Mouse (Mus musculus): ENCODE measurements around the gene Tbc1d12. TPM values are rescaled to one million over a fixed set of nuclear protein-coding genes. Genes with fewer than 3 reads are reported as not detected.
A peak's percentile ranks its signal among the peaks of the same experiment; 100 is the strongest.

The Tbc1d12 gene
- polyA plus RNA-seq (2015; fragmentation: Nextera tagmentation; extraction: Ambion mirVana) = 1.6 and 1.8 TPM in 2 replicates

GRCm38 (mm10) chr19:38836438-38837170, at the start of gene Tbc1d12:
TSS of gene Tbc1d12 (plus strand) at chr19:38836579.
- Histone ChIP-seq H3K27me3 (ENCODE audit: control insufficient read depth, insufficient read depth, low read length) (no peaks in the 10 kb centered on the region), H3K36me3 (ENCODE audit: control insufficient read depth, insufficient read depth, low read length) (no peaks in the 10 kb centered on the region)
- WGBS = under 1% methylated on average over 91 of the region's 101 CpGs

GRCm38 (mm10) chr19:38787756-38788155, 48.6 kb upstream of the Tbc1d12 start:
- WGBS = 87% methylated on average over 6 of the region's 6 CpGs
- peaks cover 15% of the 10 kb centered on the region for H3K36me3 ChIP-seq (ENCODE audit: control insufficient read depth, insufficient read depth, low read length)
- H3K4me3 ChIP-seq (replicated peaks; ENCODE audit: low read length) = no peak overlapping the region
- H3K4me2 ChIP-seq (ENCODE audit: low read depth, low read length) = no peak overlapping the region
- no peak overlapping the region for H3K9ac ChIP-seq (ENCODE audit: low read length)
- no peaks in the 10 kb centered on the region for H3K9me3 ChIP-seq (replicated peaks; ENCODE audit: control insufficient read depth, low read length)
- no peak overlapping the region for H3K27ac ChIP-seq (ENCODE audit: low read length)
- H3K4me1 ChIP-seq (ENCODE audit: control insufficient read depth, insufficient read depth, low read length) = no peaks in the 10 kb centered on the region
- ATAC-seq (ENCODE audit: insufficient read depth, low FRiP score) = no peak
- H3K27me3 ChIP-seq (ENCODE audit: control insufficient read depth, insufficient read depth, low read length) = no peaks in the 10 kb centered on the region

More at GRCm38 (mm10) chr19:38836438-38837170, at the start of gene Tbc1d12:
- Histone ChIP-seq H3K4me1 (ENCODE audit: control insufficient read depth, insufficient read depth, low read length) (no peaks in the 10 kb centered on the region; the same call in 1 of the 2 replicates), H3K4me2 (ENCODE audit: low read depth, low read length) (peak within 1 kb of the TSS; percentile 71), H3K9me3 (replicated peaks; ENCODE audit: control insufficient read depth, low read length) (no peaks in the 10 kb centered on the region), H3K9ac (ENCODE audit: low read length) (peak within 1 kb of the TSS; percentile 92), H3K27ac (ENCODE audit: low read length) (peak within 1 kb of the TSS; percentile 89), H3K4me3 (replicated peaks; ENCODE audit: low read length) (peak within 1 kb of the TSS; percentile 72)
- ATAC-seq (ENCODE audit: insufficient read depth, low FRiP score) = peak; percentile 94

GRCm38 (mm10) chr19:38793563-38794045, 42.8 kb upstream of the Tbc1d12 start:
- Histone ChIP-seq H3K27me3 (ENCODE audit: control insufficient read depth, insufficient read depth, low read length) (no peaks in the 10 kb centered on the region), H3K4me3 (replicated peaks; ENCODE audit: low read length) (no peak overlapping the region), H3K9ac (ENCODE audit: low read length) (no peak overlapping the region), H3K4me2 (ENCODE audit: low read depth, low read length) (no peak overlapping the region), H3K27ac (ENCODE audit: low read length) (no peak overlapping the region), H3K36me3 (ENCODE audit: control insufficient read depth, insufficient read depth, low read length) (peaks cover 24% of the 10 kb centered on the region), H3K4me1 (ENCODE audit: control insufficient read depth, insufficient read depth, low read length) (no peaks in the 10 kb centered on the region), H3K9me3 (replicated peaks; ENCODE audit: control insufficient read depth, low read length) (no peaks in the 10 kb centered on the region)
- ATAC-seq (ENCODE audit: insufficient read depth, low FRiP score) = no peak
- WGBS = 94% methylated on average over 7 of the region's 7 CpGs

DNA sequence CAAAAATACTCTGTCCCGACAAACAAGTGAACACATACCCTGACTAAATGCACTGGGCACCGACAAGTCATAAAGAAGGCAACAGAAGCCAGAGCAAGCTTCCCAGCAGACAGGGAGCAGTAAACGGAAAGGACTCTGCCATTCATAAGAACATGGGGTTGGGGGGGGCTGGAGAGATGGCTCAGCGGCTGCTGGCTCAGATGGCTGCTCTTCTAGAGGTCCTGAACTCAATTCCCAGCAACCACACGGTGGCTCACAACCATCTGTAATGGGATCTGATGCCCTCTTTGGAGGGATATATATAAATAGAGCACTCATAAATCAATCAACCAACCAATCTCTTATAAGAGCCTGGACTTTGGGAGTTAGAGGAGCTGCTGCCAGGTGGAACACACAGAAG, 39.8 kb upstream of the Tbc1d12 start:
- Histone ChIP-seq H3K9ac (ENCODE audit: low read length) (no peak overlapping the region), H3K4me2 (ENCODE audit: low read depth, low read length) (no peak overlapping the region), H3K4me3 (replicated peaks; ENCODE audit: low read length) (no peak overlapping the region), H3K36me3 (ENCODE audit: control insufficient read depth, insufficient read depth, low read length) (peaks cover 17% of the 10 kb centered on the region), H3K27ac (ENCODE audit: low read length) (no peak overlapping the region), H3K27me3 (ENCODE audit: control insufficient read depth, insufficient read depth, low read length) (no peaks in the 10 kb centered on the region), H3K9me3 (replicated peaks; ENCODE audit: control insufficient read depth, low read length) (no peaks in the 10 kb centered on the region), H3K4me1 (ENCODE audit: control insufficient read depth, insufficient read depth, low read length) (no peaks in the 10 kb centered on the region)
- 74% methylated on average over 5 of the region's 5 CpGs for WGBS
- no peak for ATAC-seq (ENCODE audit: insufficient read depth, low FRiP score)

DNA sequence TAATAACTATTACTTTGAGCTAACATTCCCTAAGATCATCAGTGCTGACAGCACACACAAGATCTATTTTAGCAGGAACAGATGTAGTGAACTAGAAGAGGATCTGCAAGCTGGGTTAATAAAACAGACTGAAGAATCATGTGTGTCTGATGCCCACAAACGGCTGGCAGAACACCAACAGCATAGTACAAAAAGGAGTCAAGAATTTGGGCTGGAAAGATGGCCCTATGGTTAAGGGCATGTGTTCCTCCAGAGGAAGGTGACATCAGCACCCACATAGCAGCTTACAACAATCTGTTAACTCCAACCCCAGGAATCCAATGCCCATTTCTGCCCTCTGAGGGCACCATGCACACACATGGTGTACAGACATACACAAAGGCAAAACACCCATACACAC, 38.1 kb upstream of the Tbc1d12 start:
- ATAC-seq (ENCODE audit: insufficient read depth, low FRiP score) = no peak
- Histone ChIP-seq H3K36me3 (ENCODE audit: control insufficient read depth, insufficient read depth, low read length) (peaks cover 20% of the 10 kb centered on the region; the same call in 1 of the 2 replicates), H3K4me2 (ENCODE audit: low read depth, low read length) (no peak overlapping the region), H3K27me3 (ENCODE audit: control insufficient read depth, insufficient read depth, low read length) (no peaks in the 10 kb centered on the region), H3K9ac (ENCODE audit: low read length) (no peak overlapping the region), H3K9me3 (replicated peaks; ENCODE audit: control insufficient read depth, low read length) (no peaks in the 10 kb centered on the region), H3K4me3 (replicated peaks; ENCODE audit: low read length) (no peak overlapping the region), H3K27ac (ENCODE audit: low read length) (no peak overlapping the region), H3K4me1 (ENCODE audit: control insufficient read depth, insufficient read depth, low read length) (no peaks in the 10 kb centered on the region)
- WGBS = 88% methylated on average over 1 of the region's 1 CpGs

DNA sequence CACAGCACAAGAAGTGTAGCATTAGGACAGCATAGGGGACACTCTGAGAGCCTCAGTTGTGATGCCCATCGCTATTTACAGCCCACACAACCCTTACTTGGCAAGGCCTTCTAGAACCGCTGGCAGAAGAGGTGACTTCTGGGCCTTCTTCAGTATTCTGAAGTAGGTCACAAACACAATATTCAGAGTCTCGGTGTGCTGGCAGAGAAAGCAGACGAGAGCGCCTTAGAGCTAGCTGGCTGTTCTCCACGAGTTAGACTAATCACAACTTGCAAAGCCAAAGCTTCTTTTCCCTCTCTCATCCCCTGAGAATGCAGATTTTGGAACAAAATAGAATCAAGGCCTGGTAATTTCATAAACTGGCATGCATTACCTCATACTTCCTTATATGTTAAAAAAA, 37.6 kb upstream of the Tbc1d12 start:
- peaks cover 20% of the 10 kb centered on the region; the same call in 1 of the 2 replicates for H3K36me3 ChIP-seq (ENCODE audit: control insufficient read depth, insufficient read depth, low read length)
- H3K27ac ChIP-seq (ENCODE audit: low read length) = no peak overlapping the region
- H3K4me3 ChIP-seq (replicated peaks; ENCODE audit: low read length) = no peak overlapping the region
- H3K4me2 ChIP-seq (ENCODE audit: low read depth, low read length) = no peak overlapping the region
- ATAC-seq (ENCODE audit: insufficient read depth, low FRiP score) = no peak
- no peaks in the 10 kb centered on the region for H3K9me3 ChIP-seq (replicated peaks; ENCODE audit: control insufficient read depth, low read length)
- 86% methylated on average over 6 of the region's 6 CpGs for WGBS
- H3K9ac ChIP-seq (ENCODE audit: low read length) = no peak overlapping the region
- H3K4me1 ChIP-seq (ENCODE audit: control insufficient read depth, insufficient read depth, low read length) = no peaks in the 10 kb centered on the region
- no peaks in the 10 kb centered on the region for H3K27me3 ChIP-seq (ENCODE audit: control insufficient read depth, insufficient read depth, low read length)

DNA sequence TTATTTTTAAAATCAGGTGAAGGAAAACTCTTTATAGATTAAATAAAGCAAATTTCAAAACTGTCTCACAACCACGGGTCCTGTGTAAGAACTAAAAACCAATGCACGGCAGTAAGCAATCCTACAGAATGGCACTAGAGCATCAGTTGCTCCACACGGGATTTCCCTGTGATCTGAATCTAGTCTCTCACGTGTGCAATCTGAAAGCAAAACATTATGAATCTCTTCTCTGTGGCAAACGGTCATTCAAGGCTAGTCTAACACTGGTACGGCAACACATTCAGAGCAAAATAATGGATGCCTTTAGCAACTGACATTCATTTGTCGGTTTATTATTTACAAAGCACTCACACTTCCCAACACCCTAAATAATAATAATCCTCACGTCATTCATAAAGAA, 18.2 kb upstream of the Tbc1d12 start:
- peaks cover 7% of the 10 kb centered on the region; the same call in 1 of the 2 replicates for H3K36me3 ChIP-seq (ENCODE audit: control insufficient read depth, insufficient read depth, low read length)
- peak overlapping the region; percentile 73 for H3K4me3 ChIP-seq (replicated peaks; ENCODE audit: low read length)
- WGBS = 29% methylated on average over 8 of the region's 8 CpGs
- peak overlapping the region; percentile 66 for H3K4me2 ChIP-seq (ENCODE audit: low read depth, low read length)
- no peaks in the 10 kb centered on the region for H3K9me3 ChIP-seq (replicated peaks; ENCODE audit: control insufficient read depth, low read length)
- H3K9ac ChIP-seq (ENCODE audit: low read length) = peak overlapping the region; percentile 81
- no peak overlapping the region for H3K27ac ChIP-seq (ENCODE audit: low read length)
- no peaks in the 10 kb centered on the region for H3K27me3 ChIP-seq (ENCODE audit: control insufficient read depth, insufficient read depth, low read length)
- no peak for ATAC-seq (ENCODE audit: insufficient read depth, low FRiP score)
- peaks cover 8% of the 10 kb centered on the region for H3K4me1 ChIP-seq (ENCODE audit: control insufficient read depth, insufficient read depth, low read length)

GRCm38 (mm10) chr19:38818766-38819426, 17.5 kb upstream of the Tbc1d12 start, which contains the start of gene Noc3l:
TSS of gene Noc3l (minus strand) at chr19:38819237.
- Histone ChIP-seq H3K4me2 (ENCODE audit: low read depth, low read length) (peak within 1 kb of the TSS; percentile 66), H3K27me3 (ENCODE audit: control insufficient read depth, insufficient read depth, low read length) (no peaks in the 10 kb centered on the region), H3K9me3 (replicated peaks; ENCODE audit: control insufficient read depth, low read length) (no peaks in the 10 kb centered on the region), H3K4me1 (ENCODE audit: control insufficient read depth, insufficient read depth, low read length) (peaks cover 8% of the 10 kb centered on the region), H3K9ac (ENCODE audit: low read length) (peak within 1 kb of the TSS; percentile 81), H3K36me3 (ENCODE audit: control insufficient read depth, insufficient read depth, low read length) (peaks cover 7% of the 10 kb centered on the region; the same call in 1 of the 2 replicates), H3K27ac (ENCODE audit: low read length) (peak within 1 kb of the TSS; percentile 29; the same call in 1 of the 2 replicates), H3K4me3 (replicated peaks; ENCODE audit: low read length) (peak within 1 kb of the TSS; percentile 73)
- under 1% methylated on average over 38 of the region's 38 CpGs for WGBS
- peak; percentile 92 for ATAC-seq (ENCODE audit: insufficient read depth, low FRiP score)

GRCm38 (mm10) chr19:38819427-38819802, 17.0 kb upstream of the Tbc1d12 start:
- peak overlapping the region; percentile 29; the same call in 1 of the 2 replicates for H3K27ac ChIP-seq (ENCODE audit: low read length)
- 13% methylated on average over 16 of the region's 16 CpGs for WGBS
- no peaks in the 10 kb centered on the region for H3K9me3 ChIP-seq (replicated peaks; ENCODE audit: control insufficient read depth, low read length)
- peaks cover 6% of the 10 kb centered on the region; the same call in 1 of the 2 replicates for H3K36me3 ChIP-seq (ENCODE audit: control insufficient read depth, insufficient read depth, low read length)
- no peaks in the 10 kb centered on the region for H3K27me3 ChIP-seq (ENCODE audit: control insufficient read depth, insufficient read depth, low read length)
- H3K4me2 ChIP-seq (ENCODE audit: low read depth, low read length) = peak overlapping the region; percentile 66
- peak overlapping the region; percentile 81 for H3K9ac ChIP-seq (ENCODE audit: low read length)
- peaks cover 8% of the 10 kb centered on the region for H3K4me1 ChIP-seq (ENCODE audit: control insufficient read depth, insufficient read depth, low read length)
- H3K4me3 ChIP-seq (replicated peaks; ENCODE audit: low read length) = peak overlapping the region; percentile 73
- ATAC-seq (ENCODE audit: insufficient read depth, low FRiP score) = peak; percentile 45; the same call in 1 of the 2 replicates

Measured in stomach, embryonic 16.5 days (tissue).